Mouse (Mus musculus) intestine, postnatal 0 days (tissue): Measurements from ENCODE around the gene Ifit3. TPM values are rescaled to one million over a fixed set of nuclear protein-coding genes. Genes with fewer than 3 reads are reported as not detected.

Experiments used
- ATAC-seq: fragments of 200-750 bp; cut with Nextera tagmentation; 2 replicates; pipeline ENCODE4 v1.8.0; 2017; ENCODE audit warnings: mild to moderate bottlenecking, moderate TSS enrichment, moderate library complexity
- H3K27ac ChIP-seq: fragments of 300-500 bp; sonication (generic); 2 replicates; pipeline ENCODE4 v1.5.1; 2014; ENCODE audit warnings: mild to moderate bottlenecking, low read depth, low read length, moderate library complexity
- H3K27me3 ChIP-seq: fragments of 300-500 bp; sonication (generic); replicated peaks from 2 replicates; pipeline ENCODE4 v1.6.1; 2014; ENCODE audit warnings: low read length, mixed read lengths; ENCODE audit not compliant: control insufficient read depth, insufficient read depth
- H3K36me3 ChIP-seq: fragments of 300-500 bp; sonication (generic); 2 replicates; pipeline ENCODE4 v1.6.1; 2014; ENCODE audit warnings: mild to moderate bottlenecking, moderate library complexity; ENCODE audit not compliant: control insufficient read depth, insufficient read depth
- H3K4me1 ChIP-seq: fragments of 300-500 bp; sonication (generic); replicated peaks from 2 replicates; pipeline ENCODE4 v1.6.1; 2014; ENCODE audit warnings: antibody characterized with exemption, low read length, mixed read lengths; ENCODE audit not compliant: control insufficient read depth, insufficient read depth
- H3K4me2 ChIP-seq: fragments of 300-500 bp; sonication (generic); replicated peaks from 2 replicates; pipeline ENCODE4 v1.6.1; 2014; ENCODE audit warnings: low read depth, mild to moderate bottlenecking, moderate library complexity
- H3K4me3 ChIP-seq: fragments of 300-500 bp; sonication (generic); 2 replicates; pipeline ENCODE4 v1.5.1; 2014; ENCODE audit warnings: low read depth, low read length
- H3K9ac ChIP-seq: fragments of 300-500 bp; sonication (generic); 2 replicates; pipeline ENCODE4 v1.6.1; 2014; ENCODE audit warnings: mild to moderate bottlenecking, low read depth, low read length
- H3K9me3 ChIP-seq: fragments of 300-500 bp; sonication (generic); 2 replicates; pipeline ENCODE4 v1.6.1; 2016; ENCODE audit warnings: mixed run types; ENCODE audit not compliant: control insufficient read depth
- CTCF ChIP-seq: sonication (generic); IDR thresholded peaks from 2 replicates; pipeline ENCODE4 v1.5.1; 2016; ENCODE audit warnings: low read depth, mild to moderate bottlenecking, control low read depth, antibody characterized with exemption, moderate library complexity
- WGBS: fragments of 180-500 bp; shearing (Covaris S2); extraction: QIAGEN DNeasy Blood & Tissue Kit; methylation state at CpG from one replicate; pipeline ENCODE4 v1.1.7; 2014; 5-methylcytosine and 5-hydroxymethylcytosine counted together
- polyA plus RNA-seq: library from polyadenylated mRNA; unstranded; fragments of >200 nt; fragmentation: Nextera tagmentation; extraction: Ambion mirVana; gene quantifications from 2 replicates; pipeline ENCODE4 v1.2.1, GENCODE M21; 2015

Gene Ifit3
- polyA plus RNA-seq, 1 experiment from 2014 or later: 50.2 TPM

- Histone ChIP-seq H3K4me1 (no peaks in the 10 kb centered on the region; the same call in 1 of the 2 replicates), H3K4me2 (no peak overlapping the region), H3K36me3 (peaks cover 3% of the 10 kb centered on the region; the same call in 1 of the 2 replicates), H3K4me3 (no peak overlapping the region), H3K27me3 (no peaks in the 10 kb centered on the region), H3K9me3 (no peaks in the 10 kb centered on the region), H3K27ac (no peak overlapping the region), H3K9ac (no peak overlapping the region)
- WGBS: 75% methylated on average over 5 of the region's 5 CpGs
- no peak for ATAC-seq
- TF ChIP-seq CTCF: no peak
These were observed 37.5 kb downstream of the Ifit3 start for GRCm38 (mm10) chr19:34620871-34621270.

DNA sequence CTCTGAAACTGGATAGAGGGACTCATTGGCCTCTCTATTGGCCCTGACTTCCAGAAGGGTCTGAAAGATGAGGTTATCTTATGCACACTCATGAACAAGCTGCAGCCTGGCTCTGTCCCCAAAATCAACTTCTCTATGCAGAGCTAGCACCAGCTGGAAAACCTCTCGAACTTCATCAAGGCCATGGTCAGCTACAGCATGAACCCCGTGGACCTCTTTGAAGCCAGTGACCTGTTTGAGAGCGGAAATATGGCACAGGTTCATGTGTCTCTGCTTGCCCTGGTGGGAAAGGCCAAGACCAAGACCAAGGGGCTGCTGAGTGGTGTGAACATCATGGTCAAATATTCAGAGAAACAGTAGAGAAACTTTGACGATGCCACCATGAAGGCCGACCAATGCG, 40.5 kb downstream of the Ifit3 start:
- no peak for ATAC-seq
- no peak overlapping the region for H3K27ac ChIP-seq

DNA sequence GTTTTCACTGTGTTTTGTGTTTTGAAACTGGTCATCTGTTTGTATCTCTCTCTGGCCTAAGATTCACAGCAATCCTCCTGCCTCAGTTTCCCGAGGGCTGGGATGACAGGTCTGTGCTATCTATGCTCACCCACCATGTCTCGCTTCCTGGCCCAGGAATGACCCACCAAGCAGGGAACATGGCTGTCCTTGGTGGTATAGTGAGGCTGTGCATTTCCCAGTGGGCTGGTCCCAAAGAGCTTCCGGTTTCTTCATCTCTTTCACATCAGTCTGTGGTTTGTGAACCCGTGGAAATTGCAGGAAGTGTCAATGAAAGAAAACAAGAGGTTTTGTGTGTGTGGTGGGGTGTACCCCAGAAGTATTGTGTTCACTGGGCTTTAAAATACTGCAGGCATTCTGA, 41.3 kb downstream of the Ifit3 start:
- ATAC-seq: no peak
- no peak overlapping the region for H3K9ac ChIP-seq
- peak overlapping the region; percentile 41 for H3K4me2 ChIP-seq
- H3K4me3 ChIP-seq: no peak overlapping the region
- no peak overlapping the region for H3K27ac ChIP-seq
- H3K27me3 ChIP-seq: no peaks in the 10 kb centered on the region
- no peaks in the 10 kb centered on the region; the same call in 1 of the 2 replicates for H3K4me1 ChIP-seq
- H3K9me3 ChIP-seq: no peaks in the 10 kb centered on the region
- peaks cover 3% of the 10 kb centered on the region; the same call in 1 of the 2 replicates for H3K36me3 ChIP-seq
- no peak for TF ChIP-seq CTCF
- 79% methylated on average over 4 of the region's 4 CpGs for WGBS

More for the DNA sequence above, 40.5 kb downstream of the Ifit3 start:
- H3K9ac ChIP-seq: no peak overlapping the region
- no peak for TF ChIP-seq CTCF
- H3K4me1 ChIP-seq: no peaks in the 10 kb centered on the region; the same call in 1 of the 2 replicates
- H3K4me2 ChIP-seq: peak overlapping the region; percentile 41
- H3K36me3 ChIP-seq: peaks cover 3% of the 10 kb centered on the region; the same call in 1 of the 2 replicates
- H3K27me3 ChIP-seq: no peaks in the 10 kb centered on the region
- no peak overlapping the region for H3K4me3 ChIP-seq
- WGBS: 92% methylated on average over 6 of the region's 6 CpGs
- no peaks in the 10 kb centered on the region for H3K9me3 ChIP-seq

GRCm38 (mm10) chr19:34627496-34627895, 44.2 kb downstream of the Ifit3 start:
- peak overlapping the region; percentile 57; the same call in 1 of the 2 replicates for H3K4me2 ChIP-seq
- 30% methylated on average over 2 of the region's 2 CpGs for WGBS
- ATAC-seq: peak; percentile 78
- no peak overlapping the region for H3K9ac ChIP-seq
- no peak for TF ChIP-seq CTCF
- H3K36me3 ChIP-seq: peaks cover 3% of the 10 kb centered on the region; the same call in 1 of the 2 replicates
- H3K4me1 ChIP-seq: no peaks in the 10 kb centered on the region; the same call in 1 of the 2 replicates
- H3K27ac ChIP-seq: 0 out of 2 replicates have a peak overlapping the region, but pooled peaks have one; percentile 57
- no peaks in the 10 kb centered on the region for H3K27me3 ChIP-seq
- peak overlapping the region; percentile 39; the same call in 1 of the 2 replicates for H3K4me3 ChIP-seq
- no peaks in the 10 kb centered on the region for H3K9me3 ChIP-seq

DNA sequence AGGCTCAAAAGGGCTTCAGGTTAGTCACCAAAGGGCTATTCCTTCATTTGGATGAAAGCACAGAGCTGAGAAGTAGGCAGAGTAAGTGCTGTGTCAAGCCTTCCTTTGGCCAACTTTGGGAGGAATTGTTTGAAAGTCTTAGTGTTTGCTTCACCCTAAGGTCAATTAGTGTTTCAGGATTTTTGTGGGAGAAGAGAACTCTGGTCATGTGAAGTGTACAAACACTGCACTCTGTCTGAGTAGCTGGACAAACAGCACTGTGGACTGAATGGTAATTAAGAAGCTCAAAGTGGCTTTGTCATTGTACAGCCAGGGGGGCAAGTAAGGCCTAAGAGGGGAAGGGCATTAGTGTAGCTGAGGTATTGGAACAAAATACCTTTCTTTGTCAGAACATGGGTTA, 48.2 kb downstream of the Ifit3 start:
- H3K4me2 ChIP-seq: no peak overlapping the region
- H3K36me3 ChIP-seq: no peaks in the 10 kb centered on the region
- H3K27me3 ChIP-seq: no peaks in the 10 kb centered on the region
- no peak overlapping the region for H3K9ac ChIP-seq
- no peak for TF ChIP-seq CTCF
- no peak for ATAC-seq
- H3K4me1 ChIP-seq: no peaks in the 10 kb centered on the region
- no peak overlapping the region for H3K27ac ChIP-seq
- no peaks in the 10 kb centered on the region for H3K9me3 ChIP-seq
- no peak overlapping the region for H3K4me3 ChIP-seq

DNA sequence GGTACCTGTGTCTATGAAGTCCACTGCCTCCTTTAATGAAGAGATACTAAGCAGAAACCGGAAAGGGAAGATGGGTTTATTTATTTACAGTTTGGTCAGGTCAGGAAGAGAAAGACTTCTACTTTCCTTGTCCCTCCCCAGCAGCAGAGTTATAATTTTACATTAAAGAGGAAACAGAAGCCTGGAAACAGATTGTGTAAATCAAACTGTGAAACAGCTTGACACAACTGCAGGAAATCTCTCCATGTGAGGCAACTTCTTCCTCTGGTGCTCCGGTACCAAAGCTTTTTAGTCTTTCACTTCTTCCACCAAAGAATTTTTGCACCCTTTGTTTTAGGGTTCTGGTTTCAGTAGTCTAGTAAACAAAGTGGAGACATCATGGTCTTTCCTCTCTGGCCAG, 50.2 kb downstream of the Ifit3 start:
- no peak overlapping the region for H3K27ac ChIP-seq
- no peaks in the 10 kb centered on the region for H3K36me3 ChIP-seq
- H3K4me2 ChIP-seq: no peak overlapping the region
- no peaks in the 10 kb centered on the region for H3K9me3 ChIP-seq
- H3K4me1 ChIP-seq: no peaks in the 10 kb centered on the region
- no peaks in the 10 kb centered on the region for H3K27me3 ChIP-seq
- no peak overlapping the region for H3K9ac ChIP-seq
- no peak overlapping the region for H3K4me3 ChIP-seq
- 61% methylated on average over 2 of the region's 2 CpGs for WGBS
- no peak for TF ChIP-seq CTCF
- ATAC-seq: no peak
